7 mouse cellular contexts compared by ENCODE assay signal in genomic region chr11:84429581-84429980, GRCm38 (mm10).
DNase-seq lines count a peak whose midpoint lies in the region; ATAC-seq and TF ChIP-seq lines count a peak whose summit lies in the region.

No protein-coding gene starts in this region.

- peak; percentile 43 for ATAC-seq in activated CD4-positive, CD25-positive, alpha-beta regulatory T cell, adult 4 months
- ATAC-seq in hindbrain, postnatal 0 days, result peak; percentile 83
- no peak for ATAC-seq in limb, embryonic 11.5 days (ENCODE audit: insufficient number of reproducible peaks, low FRiP score, low TSS enrichment, low read depth)
- peak; percentile 79; the same call in 1 of the 2 replicates for ATAC-seq in neural tube, embryonic 14.5 days (ENCODE audit: low read depth)

- peaks cover 8% of the 10 kb centered on the region; the same call in 1 of the 2 replicates for H3K36me3 ChIP-seq in spleen, adult 2 months (ENCODE audit: control insufficient read depth, insufficient read depth, low read length)
- no peaks in the 10 kb centered on the region; the same call in 1 of the 2 replicates for H3K36me3 ChIP-seq in hindbrain, postnatal 0 days (ENCODE audit: insufficient read depth, low read length)
- no peaks in the 10 kb centered on the region for H3K36me3 ChIP-seq in limb, embryonic 11.5 days (ENCODE audit: control insufficient read depth, insufficient read depth, low read length)
- no peaks in the 10 kb centered on the region for H3K36me3 ChIP-seq in neural tube, embryonic 14.5 days (ENCODE audit: control insufficient read depth, insufficient read depth, low read length)

- no peaks in the 10 kb centered on the region for H3K9me3 ChIP-seq in hindbrain, postnatal 0 days (ENCODE audit: low read length)
- H3K9me3 ChIP-seq in limb, embryonic 11.5 days (ENCODE audit: control insufficient read depth, low read length), result no peaks in the 10 kb centered on the region
- H3K9me3 ChIP-seq in neural tube, embryonic 14.5 days (ENCODE audit: control insufficient read depth, low read length), result no peaks in the 10 kb centered on the region

- H3K4me3 ChIP-seq in spleen, adult 2 months (ENCODE audit: extremely low read depth, insufficient read depth, insufficient read length), result no peak overlapping the region
- H3K4me3 ChIP-seq in hindbrain, postnatal 0 days (ENCODE audit: low read length), result no peak overlapping the region
- H3K4me3 ChIP-seq in limb, embryonic 11.5 days (ENCODE audit: low read depth, low read length), result no peak overlapping the region
- no peak overlapping the region for H3K4me3 ChIP-seq in neural tube, embryonic 14.5 days (ENCODE audit: low read depth, low read length)

- no peak overlapping the region for H3K9ac ChIP-seq in hindbrain, postnatal 0 days (replicated peaks; ENCODE audit: low read length)
- H3K9ac ChIP-seq in limb, embryonic 11.5 days (ENCODE audit: low read length), result no peak overlapping the region
- H3K9ac ChIP-seq in neural tube, embryonic 14.5 days (replicated peaks; ENCODE audit: low read depth, low read length), result no peak overlapping the region

- TF ChIP-seq POLR2A in spleen, adult 2 months (IDR thresholded peaks at IDR 0.05; ENCODE audit: low read depth, low read length), result no peak

- TF ChIP-seq CTCF in spleen, adult 2 months (IDR thresholded peaks at IDR 0.05; ENCODE audit: extremely low read depth, insufficient read depth, insufficient read length, insufficient replicate concordance), result peak; percentile 20; the same call in 1 of the 2 replicates
- peak; percentile 86 for TF ChIP-seq CTCF in hindbrain, postnatal 0 days (IDR thresholded peaks at IDR 0.05; ENCODE audit: low read depth)

- no peak overlapping the region for H3K27ac ChIP-seq in spleen, adult 2 months (ENCODE audit: insufficient read depth, low read length)
- H3K27ac ChIP-seq in hindbrain, postnatal 0 days, result no peak overlapping the region
- no peak overlapping the region for H3K27ac ChIP-seq in limb, embryonic 11.5 days (replicated peaks; ENCODE audit: low read depth, low read length)
- peak overlapping the region; percentile 23; the same call in 1 of the 2 replicates for H3K27ac ChIP-seq in neural tube, embryonic 14.5 days (ENCODE audit: low read depth, low read length)

- no peaks in the 10 kb centered on the region for H3K27me3 ChIP-seq in spleen, adult 2 months (ENCODE audit: control insufficient read depth, insufficient read depth, low read length)
- H3K27me3 ChIP-seq in hindbrain, postnatal 0 days (ENCODE audit: insufficient read depth, low read length), result no peaks in the 10 kb centered on the region
- no peaks in the 10 kb centered on the region for H3K27me3 ChIP-seq in limb, embryonic 11.5 days (ENCODE audit: control insufficient read depth, insufficient read depth, low read length)
- H3K27me3 ChIP-seq in neural tube, embryonic 14.5 days (ENCODE audit: control insufficient read depth, insufficient read depth, low read length), result no peaks in the 10 kb centered on the region

- no peaks in the 10 kb centered on the region for H3K4me1 ChIP-seq in spleen, adult 2 months (ENCODE audit: control insufficient read depth, insufficient read depth, insufficient read length)
- 0 out of 2 replicates have a peak, but pooled peaks cover 2% of the 10 kb centered on the region for H3K4me1 ChIP-seq in hindbrain, postnatal 0 days (ENCODE audit: insufficient read depth, low read length)
- 0 out of 2 replicates have a peak, but pooled peaks cover 3% of the 10 kb centered on the region for H3K4me1 ChIP-seq in limb, embryonic 11.5 days (ENCODE audit: control insufficient read depth, insufficient read depth, low read length)
- peaks cover 9% of the 10 kb centered on the region for H3K4me1 ChIP-seq in neural tube, embryonic 14.5 days (ENCODE audit: control insufficient read depth, insufficient read depth, low read length)

- H3K4me2 ChIP-seq in hindbrain, postnatal 0 days (ENCODE audit: low read depth, low read length), result no peak overlapping the region
- H3K4me2 ChIP-seq in limb, embryonic 11.5 days (ENCODE audit: low read depth, severe bottlenecking), result no peak overlapping the region
- no peak overlapping the region; the same call in 1 of the 2 replicates for H3K4me2 ChIP-seq in neural tube, embryonic 14.5 days (ENCODE audit: low read depth, low read length)

- DNase-seq in spleen, adult 2 months (ENCODE audit: low read depth in 1 of 2, low spot score in 2 of 2), result peak in 1 of 2 experiments; percentile 9
- DNase-seq in spleen, postnatal 4 days (ENCODE audit: low spot score in 2 of 2), result no peak
- peak; percentile 54 for DNase-seq in embryo, embryonic 11.5 days (ENCODE audit: low read depth, low spot score)
- DNase-seq in hindbrain, postnatal 0 days (ENCODE audit: low spot score), result peak; percentile 91
- peak; percentile 56 for DNase-seq in limb, embryonic 11.5 days (ENCODE audit: low spot score)

- 92% methylated on average over 1 of the region's 1 CpGs for WGBS in spleen, adult 2 months
- 44% methylated on average over 1 of the region's 1 CpGs for WGBS in hindbrain, postnatal 0 days
- 40% methylated on average over 1 of the region's 1 CpGs for WGBS in limb, embryonic 11.5 days
- WGBS in neural tube, embryonic 14.5 days, result 41% methylated on average over 1 of the region's 1 CpGs

Comparison
In these comparisons a context has a peak if more than half of its experiments do, and no peak if none do; other contexts are left out.
1. DNase-seq: peak in embryo, embryonic 11.5 days (single experiment), hindbrain, postnatal 0 days (single experiment) and limb, embryonic 11.5 days (single experiment); none in spleen, postnatal 4 days (0 of 2).